Mouse (Mus musculus) right cerebral cortex, adult 2 months (tissue): ENCODE measurements at regions not wholly inside any gene's neighbourhood (a gene's known extent, or its start where the extent isn't known, plus 50 kb on each side); places are given as distances from the start of the nearest gene placed in this dataset.

ENCODE experiments used
- DNase-seq, 2 experiments: peaks; one replicate each; pipeline ENCODE4 v3.0.0; 2021 to 2022; ENCODE audit warnings: low spot score in 2 of 2

DNA sequence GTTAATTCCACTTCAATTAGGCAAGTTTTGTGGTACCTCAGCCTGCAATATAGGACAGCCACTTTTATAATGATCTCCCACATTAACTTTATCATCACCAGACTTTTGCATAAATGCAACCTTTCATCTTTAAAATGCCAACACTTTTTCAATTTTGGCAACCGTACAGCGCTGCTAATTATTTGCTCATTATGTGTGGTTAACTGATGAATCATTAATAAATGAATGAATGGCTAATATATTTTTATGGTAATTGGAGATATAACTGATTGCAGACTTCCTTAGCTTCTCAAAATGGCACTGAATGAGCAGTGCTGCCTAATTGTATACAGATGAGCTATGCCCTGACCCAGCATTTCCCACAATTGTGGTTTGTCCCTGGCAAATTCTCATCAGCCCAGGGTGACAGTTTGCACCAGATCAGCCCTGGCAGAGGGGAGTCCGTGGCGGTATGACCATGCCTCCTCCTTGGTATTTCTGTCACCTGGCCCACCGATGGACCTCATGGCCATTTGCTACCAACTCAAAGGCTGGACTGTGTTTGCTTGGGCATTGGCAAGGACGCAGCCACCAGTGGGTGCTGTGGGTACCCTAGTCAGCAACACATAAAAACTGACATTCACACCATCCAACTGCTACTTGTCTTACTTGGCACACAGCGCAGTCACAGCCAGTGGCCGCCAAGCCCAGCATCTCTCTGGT lies 173.7 kb upstream of the Lmo4 start:
- DNase-seq, result no peak

DNA sequence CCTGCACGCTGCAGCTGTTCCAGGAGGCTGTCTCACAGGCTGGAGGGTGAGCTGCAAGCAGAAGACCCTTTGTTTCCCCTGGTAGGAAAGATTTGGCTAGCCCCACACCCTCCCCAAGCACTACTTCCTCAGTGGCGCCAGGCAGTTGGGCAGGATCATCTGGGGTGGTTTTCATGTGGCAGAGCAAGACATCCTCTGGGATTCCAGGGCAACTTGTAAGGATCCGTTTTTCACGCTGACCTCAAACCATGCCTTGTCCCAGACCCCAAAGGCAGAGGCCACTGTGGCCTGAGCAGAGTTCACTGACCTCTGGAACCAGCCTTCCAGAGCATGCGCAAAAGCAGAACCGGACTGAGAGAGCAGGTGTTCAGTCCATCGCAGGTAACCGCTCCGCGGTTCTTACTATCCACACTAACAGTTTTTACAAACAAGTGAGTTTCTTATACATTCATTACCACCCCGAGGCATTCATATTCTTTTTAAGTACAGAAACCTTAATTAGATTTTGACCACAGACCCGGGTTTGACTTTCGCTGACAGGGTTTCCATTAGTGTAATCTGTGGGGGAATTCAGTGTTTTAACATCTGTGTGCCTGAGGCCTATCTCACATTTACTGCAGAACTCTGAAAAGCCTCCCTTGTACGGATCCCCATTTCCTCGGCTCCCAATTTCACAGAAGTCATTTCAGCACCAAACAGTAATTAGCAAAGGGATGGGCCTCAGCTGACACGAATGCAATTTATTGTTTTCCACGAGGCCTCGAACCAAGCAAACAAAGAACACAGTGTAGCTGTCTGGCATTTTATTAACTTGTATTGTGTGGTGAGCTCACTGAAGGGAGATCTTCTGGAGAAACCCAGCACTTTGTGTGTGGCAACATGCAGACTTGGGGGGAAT lies 172.9 kb upstream of the Lmo4 start:
- DNase-seq, result no peak

DNA sequence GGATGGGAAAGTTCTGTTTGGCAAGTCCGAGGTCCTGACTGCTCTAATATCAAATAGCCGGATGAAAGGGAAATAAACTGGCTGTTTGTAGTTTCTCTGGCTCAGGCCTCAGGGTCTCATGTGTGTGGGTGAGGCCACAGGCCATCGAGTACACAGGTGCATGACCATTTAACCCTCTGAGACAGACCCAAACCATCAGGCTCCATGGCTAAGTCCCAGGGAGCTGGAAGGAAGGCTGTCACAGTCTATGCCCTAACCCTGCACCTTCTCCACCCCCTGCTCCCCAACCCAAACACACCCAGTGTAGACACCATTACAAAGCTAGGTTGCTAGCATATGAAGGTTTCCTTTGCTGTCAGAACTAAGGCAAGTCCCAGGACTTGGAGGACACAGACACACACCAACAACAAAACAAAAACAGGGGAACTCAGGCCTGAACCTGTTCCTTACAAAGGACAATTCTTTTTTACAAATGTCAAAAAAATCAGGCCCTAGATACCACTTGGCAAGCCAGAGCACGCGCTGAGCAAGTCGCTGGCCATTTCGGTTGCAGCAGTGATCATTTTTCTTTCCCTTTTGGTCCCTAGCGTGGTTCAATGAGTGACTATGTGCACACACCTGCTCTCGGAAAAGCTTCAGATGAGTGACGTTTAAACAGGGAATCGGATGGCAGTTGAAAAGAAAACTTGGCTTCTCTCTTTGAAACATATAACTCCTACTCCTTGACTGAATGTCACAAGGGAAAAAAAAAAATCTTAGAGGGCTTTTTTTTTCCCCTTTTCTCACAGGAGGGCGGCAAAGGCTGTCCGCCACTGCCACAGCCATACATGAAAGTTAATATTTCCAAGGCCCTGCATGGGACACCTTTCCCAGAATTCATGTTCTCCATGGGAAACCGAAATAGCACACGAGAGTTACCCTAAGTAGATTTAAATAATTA lies 171.7 kb upstream of the Lmo4 start:
- DNase-seq, result no peak

DNA sequence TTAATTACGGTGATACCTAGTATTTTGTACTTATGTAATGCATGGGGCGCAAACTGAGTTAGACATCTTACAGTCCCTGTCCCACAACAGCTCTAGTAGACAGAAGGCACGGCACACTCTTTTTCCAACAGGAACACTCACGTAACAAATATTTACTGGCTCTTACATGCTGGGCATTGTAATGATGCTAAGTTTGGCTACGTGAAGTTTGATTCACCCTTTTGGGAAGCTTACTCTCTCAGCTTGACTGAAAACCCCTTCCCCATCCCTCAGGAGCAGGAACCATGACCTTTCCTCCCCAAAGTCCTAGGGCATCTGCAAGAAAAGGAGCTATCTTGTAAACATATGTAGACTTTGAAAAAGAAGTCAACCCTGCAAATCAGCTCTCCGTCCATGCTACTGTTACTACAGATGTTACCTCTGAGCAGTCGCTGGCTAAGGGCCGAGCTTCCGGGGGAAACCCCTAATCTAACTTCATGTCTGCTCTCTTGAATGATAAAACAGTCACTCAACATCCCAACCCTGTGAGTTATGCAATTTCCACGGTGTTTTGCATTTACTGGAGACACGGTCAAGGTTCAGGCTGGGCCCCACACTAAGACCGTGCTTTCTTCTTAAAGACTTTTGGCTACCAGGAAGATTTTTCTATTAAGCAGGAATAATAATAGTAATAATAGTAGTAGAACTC lies 170.8 kb upstream of the Lmo4 start:
- DNase-seq, result no peak

GRCm38 (mm10) chr3:144368300-144368699 lies 163.3 kb upstream of the Lmo4 start:
- DNase-seq, result no peak

- DNase-seq, result no peak
These were observed 162.7 kb upstream of the Lmo4 start for GRCm38 (mm10) chr3:144367766-144368116.

GRCm38 (mm10) chr3:144366976-144367765 lies 162.2 kb upstream of the Lmo4 start:
- peak; percentile 56 to 60 for DNase-seq

GRCm38 (mm10) chr3:144365894-144366293 lies 160.9 kb upstream of the Lmo4 start:
- DNase-seq, result no peak

- no peak for DNase-seq
These were observed 157.5 kb upstream of the Lmo4 start for GRCm38 (mm10) chr3:144362472-144362871.

GRCm38 (mm10) chr3:144361203-144361978 lies 156.4 kb upstream of the Lmo4 start:
- DNase-seq, result no peak

DNA sequence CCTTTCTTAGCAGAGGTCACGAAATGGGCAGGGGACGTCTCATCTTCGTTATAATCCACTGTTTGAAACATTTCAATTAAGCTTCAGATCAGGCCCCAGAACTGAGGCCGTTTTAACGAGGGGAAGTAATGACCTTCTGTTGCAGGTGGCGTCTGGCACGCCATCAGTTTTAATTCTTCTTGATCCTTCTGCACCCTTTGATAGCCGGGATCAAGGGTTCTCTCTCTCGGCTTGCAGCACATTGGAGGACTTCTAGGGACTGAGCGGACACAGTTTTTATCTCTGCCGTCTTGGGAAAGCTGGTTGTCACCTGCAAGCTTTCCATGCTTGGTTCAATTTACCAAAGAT lies 151.9 kb upstream of the Lmo4 start:
- DNase-seq, result no peak

- no peak for DNase-seq
These were observed 151.3 kb upstream of the Lmo4 start for GRCm38 (mm10) chr3:144356103-144356947.

DNA sequence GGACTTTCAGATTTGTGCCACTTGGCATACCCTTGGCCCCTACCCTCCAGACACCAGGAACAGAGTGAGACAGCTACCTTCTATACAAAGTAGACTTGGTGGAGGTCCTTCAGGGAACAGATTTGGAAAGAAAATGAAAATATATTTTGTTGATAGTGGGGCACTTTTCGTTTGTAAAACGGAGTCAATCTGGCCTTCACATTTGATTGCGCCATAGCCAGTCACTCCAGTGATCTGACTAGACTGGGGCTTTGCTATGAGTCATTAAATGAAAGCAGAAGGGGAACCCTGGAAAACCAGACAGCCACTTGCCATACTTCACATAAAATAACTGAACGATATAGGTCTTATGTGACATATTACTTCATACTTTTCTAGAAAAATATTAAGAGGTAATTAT lies 147.5 kb upstream of the Lmo4 start:
- no peak for DNase-seq

DNA sequence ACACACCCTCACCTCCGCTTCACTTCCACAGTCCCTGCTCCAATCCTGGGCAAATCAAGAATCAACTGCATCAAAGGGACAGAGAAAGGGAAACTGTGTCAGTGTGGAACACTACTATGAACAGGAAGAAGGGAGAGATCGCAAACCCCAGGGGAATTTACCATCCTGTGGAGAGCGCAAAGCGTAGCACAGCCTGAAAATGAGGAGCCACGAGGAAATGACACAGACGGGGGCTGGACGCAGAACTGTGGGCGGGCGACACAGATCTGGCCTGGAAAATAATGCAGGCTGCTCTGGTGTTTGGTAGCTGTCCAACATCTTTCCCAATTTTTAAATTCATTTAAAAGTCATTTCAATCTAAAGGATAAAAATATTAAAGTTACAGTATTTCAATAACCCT lies 143.4 kb upstream of the Lmo4 start:
- DNase-seq, result peak; percentile 42 to 44

GRCm38 (mm10) chr3:144335237-144335636 lies 130.2 kb upstream of the Lmo4 start:
- DNase-seq, result no peak

DNA sequence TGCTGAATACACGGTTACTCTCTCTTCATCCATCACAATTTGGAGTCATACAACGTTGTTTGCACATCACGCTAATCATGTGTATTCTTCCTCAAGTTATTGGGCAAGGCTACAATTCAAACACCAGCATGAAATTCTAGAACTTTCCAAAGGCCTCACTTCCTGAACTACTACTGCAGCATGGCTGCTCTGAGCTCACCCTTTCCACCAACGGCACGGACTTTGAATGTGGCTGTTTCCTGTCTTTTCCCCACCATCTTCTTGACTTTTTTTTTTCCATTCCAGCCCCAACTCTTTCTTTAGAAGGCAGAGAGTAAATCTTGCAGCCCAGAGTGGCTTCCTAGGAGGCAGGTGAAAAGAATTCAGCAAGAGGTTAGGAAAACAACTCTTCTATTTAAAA lies 129.2 kb upstream of the Lmo4 start:
- DNase-seq, result no peak

- DNase-seq, result no peak
These were observed 127.3 kb upstream of the Lmo4 start for GRCm38 (mm10) chr3:144332353-144332752.

GRCm38 (mm10) chr3:144329117-144329516 lies 124.1 kb upstream of the Lmo4 start:
- DNase-seq, result peak in 1 of 2 experiments; percentile 39

GRCm38 (mm10) chr3:144327235-144327760 lies 122.3 kb upstream of the Lmo4 start:
- no peak for DNase-seq
